Mouse (Mus musculus): ENCODE measurements at regions not wholly inside any gene's neighbourhood (a gene's known extent, or its start where the extent isn't known, plus 50 kb on each side); places are given as distances from the start of the nearest gene placed in this dataset.
A peak's percentile ranks its signal among the peaks of the same experiment; 100 is the strongest.

DNA sequence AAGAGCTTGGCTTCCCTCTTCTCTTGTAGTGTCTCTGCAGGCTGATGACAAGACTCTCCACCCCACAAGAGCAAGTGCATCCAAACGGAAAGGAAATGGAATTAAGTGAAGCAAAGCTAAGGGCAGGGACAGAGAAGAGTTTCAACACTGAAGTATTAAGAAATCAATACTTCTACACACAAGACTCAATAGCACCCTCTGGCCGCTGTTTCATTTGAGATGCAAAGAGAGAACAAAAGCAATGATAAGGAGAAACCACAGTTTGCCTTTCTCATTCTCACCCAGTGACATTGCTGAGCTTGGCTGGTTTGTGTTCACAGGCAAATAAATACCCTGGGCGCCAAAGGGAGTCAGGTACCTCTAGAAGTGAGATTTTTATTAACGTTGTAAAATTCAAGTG is 171.8 kb upstream of the Foxd3 start:
- no peak overlapping the region for H3K4me3 ChIP-seq (ENCODE audit: low read length)
- WGBS, result 62% methylated on average over 4 of the region's 4 CpGs

GRCm38 (mm10) chr4:99491536-99492514 is 164.3 kb upstream of the Foxd3 start:
- Histone ChIP-seq H3K9me3 (ENCODE audit: low read length) (no peaks in the 10 kb centered on the region), H3K4me3 (ENCODE audit: low read length) (no peak overlapping the region), H3K27me3 (ENCODE audit: insufficient read depth, low read length) (no peaks in the 10 kb centered on the region), H3K9ac (replicated peaks; ENCODE audit: low read length) (no peak overlapping the region), H3K36me3 (ENCODE audit: insufficient read depth, low read length) (no peaks in the 10 kb centered on the region), H3K27ac (no peak overlapping the region), H3K4me2 (ENCODE audit: low read depth, low read length) (no peak overlapping the region), H3K4me1 (ENCODE audit: insufficient read depth, low read length) (no peaks in the 10 kb centered on the region)
- no peak for TF ChIP-seq CTCF (IDR thresholded peaks at IDR 0.05; ENCODE audit: low read depth)
- WGBS, result 73% methylated on average over 12 of the region's 12 CpGs
- ATAC-seq, result no peak
- no peak for DNase-seq (ENCODE audit: low spot score)

More for the DNA sequence above, 171.8 kb upstream of the Foxd3 start:
- Histone ChIP-seq H3K27me3 (ENCODE audit: insufficient read depth, low read length) (no peaks in the 10 kb centered on the region), H3K4me1 (ENCODE audit: insufficient read depth, low read length) (no peaks in the 10 kb centered on the region), H3K9ac (replicated peaks; ENCODE audit: low read length) (no peak overlapping the region), H3K36me3 (ENCODE audit: insufficient read depth, low read length) (no peaks in the 10 kb centered on the region), H3K9me3 (ENCODE audit: low read length) (no peaks in the 10 kb centered on the region), H3K27ac (no peak overlapping the region), H3K4me2 (ENCODE audit: low read depth, low read length) (no peak overlapping the region)
- peak; percentile 16; the same call in 1 of the 2 replicates for TF ChIP-seq CTCF (IDR thresholded peaks at IDR 0.05; ENCODE audit: low read depth)
- no peak for DNase-seq (ENCODE audit: low spot score)
- no peak for ATAC-seq

- ATAC-seq (no peak), DNase-seq (ENCODE audit: low spot score) (no peak)
- peaks cover 26% of the 10 kb centered on the region for H3K27me3 ChIP-seq (ENCODE audit: insufficient read depth, low read length)
- WGBS, result 33% methylated on average over 10 of the region's 10 CpGs
- peaks cover 4% of the 10 kb centered on the region; the same call in 1 of the 2 replicates for H3K4me1 ChIP-seq (ENCODE audit: insufficient read depth, low read length)
- H3K4me3 ChIP-seq (ENCODE audit: low read length), result no peak overlapping the region
- no peaks in the 10 kb centered on the region for H3K36me3 ChIP-seq (ENCODE audit: insufficient read depth, low read length)
- H3K9ac ChIP-seq (replicated peaks; ENCODE audit: low read length), result no peak overlapping the region
- H3K4me2 ChIP-seq (ENCODE audit: low read depth, low read length), result 0 out of 2 replicates have a peak overlapping the region, but pooled peaks have one; percentile 16
- H3K9me3 ChIP-seq (ENCODE audit: low read length), result no peaks in the 10 kb centered on the region
- no peak overlapping the region for H3K27ac ChIP-seq
- TF ChIP-seq CTCF (IDR thresholded peaks at IDR 0.05; ENCODE audit: low read depth), result no peak
Measured at GRCm38 (mm10) chr4:99503221-99503744, 152.8 kb upstream of the Foxd3 start.

DNA sequence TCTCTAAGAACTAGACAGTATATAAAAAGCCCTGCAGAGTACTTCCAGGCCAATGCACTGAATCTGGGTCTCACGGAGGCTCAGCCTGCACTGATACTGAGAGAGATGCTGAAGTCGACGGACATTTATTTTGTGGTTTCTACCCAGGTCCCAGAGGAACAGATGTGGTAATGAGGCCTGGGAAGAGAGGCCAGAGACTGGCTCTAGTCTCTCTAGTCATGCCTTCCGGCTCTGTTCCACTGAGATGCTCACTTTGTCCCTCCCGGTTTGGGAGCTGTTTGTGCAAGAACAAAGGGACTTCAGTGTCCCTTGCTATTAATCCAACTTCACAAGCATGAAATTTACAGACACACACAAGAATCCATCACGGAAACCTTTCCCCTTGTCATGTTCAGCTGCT is 144.1 kb upstream of the Foxd3 start:
- 38% methylated on average over 6 of the region's 6 CpGs for WGBS
- Histone ChIP-seq H3K27ac (no peak overlapping the region), H3K9me3 (ENCODE audit: low read length) (no peaks in the 10 kb centered on the region), H3K4me3 (ENCODE audit: low read length) (no peak overlapping the region), H3K36me3 (ENCODE audit: insufficient read depth, low read length) (no peaks in the 10 kb centered on the region), H3K9ac (replicated peaks; ENCODE audit: low read length) (no peak overlapping the region), H3K4me1 (ENCODE audit: insufficient read depth, low read length) (no peaks in the 10 kb centered on the region; the same call in 1 of the 2 replicates), H3K27me3 (ENCODE audit: insufficient read depth, low read length) (no peaks in the 10 kb centered on the region), H3K4me2 (ENCODE audit: low read depth, low read length) (no peak overlapping the region)
- TF ChIP-seq CTCF (IDR thresholded peaks at IDR 0.05; ENCODE audit: low read depth), result no peak
- DNase-seq (ENCODE audit: low spot score), result no peak
- ATAC-seq, result no peak

DNA sequence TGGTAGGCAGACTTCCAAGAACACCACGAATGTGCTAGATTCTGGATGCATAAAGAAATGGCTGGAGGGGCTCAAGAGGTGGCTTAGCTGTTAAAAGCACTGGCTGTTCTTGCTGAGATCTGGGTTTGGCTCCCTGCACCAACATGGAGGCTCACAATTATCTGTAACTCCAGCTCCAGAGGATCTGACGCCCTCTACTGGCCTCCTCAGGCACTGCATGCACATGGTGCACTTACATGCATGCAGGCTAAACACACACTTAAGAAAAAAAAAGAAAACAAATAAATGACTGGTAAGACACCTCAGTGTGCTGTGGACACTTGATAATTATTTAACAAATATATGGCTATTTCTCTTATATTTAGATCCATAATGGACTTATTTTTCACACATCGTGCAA is 139.2 kb upstream of the Foxd3 start:
- Histone ChIP-seq H3K9me3 (ENCODE audit: low read length) (no peaks in the 10 kb centered on the region), H3K27ac (no peak overlapping the region), H3K9ac (replicated peaks; ENCODE audit: low read length) (no peak overlapping the region), H3K27me3 (ENCODE audit: insufficient read depth, low read length) (no peaks in the 10 kb centered on the region), H3K4me3 (ENCODE audit: low read length) (no peak overlapping the region), H3K4me2 (ENCODE audit: low read depth, low read length) (no peak overlapping the region), H3K4me1 (ENCODE audit: insufficient read depth, low read length) (no peaks in the 10 kb centered on the region; the same call in 1 of the 2 replicates), H3K36me3 (ENCODE audit: insufficient read depth, low read length) (no peaks in the 10 kb centered on the region)
- no peak for ATAC-seq
- no peak for DNase-seq (ENCODE audit: low spot score)
- WGBS, result 79% methylated on average over 3 of the region's 3 CpGs
- TF ChIP-seq CTCF (IDR thresholded peaks at IDR 0.05; ENCODE audit: low read depth), result 0 out of 2 replicates have a peak, but pooled peaks have one; percentile 29

DNA sequence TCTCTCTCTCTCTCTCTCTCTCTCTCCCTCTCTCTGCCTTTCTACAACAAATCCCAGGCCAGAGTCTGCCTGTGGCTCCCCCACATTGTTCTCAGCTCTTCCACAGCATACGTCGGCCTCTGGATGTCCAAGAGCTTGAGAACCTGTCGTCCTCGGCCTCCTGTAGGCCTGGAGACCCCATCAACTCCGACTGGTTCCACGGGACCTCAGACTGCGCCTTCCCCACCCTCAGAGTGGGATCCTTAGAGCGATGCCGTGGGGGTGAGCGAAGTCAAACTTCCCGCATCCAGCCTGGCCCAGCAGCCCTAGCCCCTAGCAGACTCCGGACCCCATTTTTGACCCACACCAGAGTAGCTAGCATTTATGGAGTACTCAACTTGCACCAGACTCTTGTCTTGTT is 128.7 kb upstream of the Foxd3 start:
- Histone ChIP-seq H3K9me3 (ENCODE audit: low read length) (no peaks in the 10 kb centered on the region), H3K4me2 (ENCODE audit: low read depth, low read length) (no peak overlapping the region), H3K4me3 (ENCODE audit: low read length) (no peak overlapping the region), H3K27ac (no peak overlapping the region), H3K4me1 (ENCODE audit: insufficient read depth, low read length) (no peaks in the 10 kb centered on the region), H3K27me3 (ENCODE audit: insufficient read depth, low read length) (no peaks in the 10 kb centered on the region), H3K9ac (replicated peaks; ENCODE audit: low read length) (no peak overlapping the region), H3K36me3 (ENCODE audit: insufficient read depth, low read length) (no peaks in the 10 kb centered on the region)
- 93% methylated on average over 12 of the region's 12 CpGs for whole genome bisulfite sequencing
- ATAC-seq, result no peak
- DNase-seq (ENCODE audit: low spot score), result no peak
- no peak for TF ChIP-seq CTCF (IDR thresholded peaks at IDR 0.05; ENCODE audit: low read depth)

All from hindbrain, postnatal 0 days (tissue).